Mouse (Mus musculus) MEL-GATA-1-ER (cell line): ENCODE measurements around the gene Qrich2.
"Not testable (repeated sequence)": the region's sequence is repeated elsewhere in the genome, so short reads cannot be mapped to it uniquely, and the experiment has no call there.

Experiments used
- DNase-seq: peaks from one replicate; pipeline ENCODE4 v3.0.0-alpha.2; 2012; ENCODE audit warnings: low read depth; ENCODE audit errors: extremely low read depth

The Qrich2 gene

DNA sequence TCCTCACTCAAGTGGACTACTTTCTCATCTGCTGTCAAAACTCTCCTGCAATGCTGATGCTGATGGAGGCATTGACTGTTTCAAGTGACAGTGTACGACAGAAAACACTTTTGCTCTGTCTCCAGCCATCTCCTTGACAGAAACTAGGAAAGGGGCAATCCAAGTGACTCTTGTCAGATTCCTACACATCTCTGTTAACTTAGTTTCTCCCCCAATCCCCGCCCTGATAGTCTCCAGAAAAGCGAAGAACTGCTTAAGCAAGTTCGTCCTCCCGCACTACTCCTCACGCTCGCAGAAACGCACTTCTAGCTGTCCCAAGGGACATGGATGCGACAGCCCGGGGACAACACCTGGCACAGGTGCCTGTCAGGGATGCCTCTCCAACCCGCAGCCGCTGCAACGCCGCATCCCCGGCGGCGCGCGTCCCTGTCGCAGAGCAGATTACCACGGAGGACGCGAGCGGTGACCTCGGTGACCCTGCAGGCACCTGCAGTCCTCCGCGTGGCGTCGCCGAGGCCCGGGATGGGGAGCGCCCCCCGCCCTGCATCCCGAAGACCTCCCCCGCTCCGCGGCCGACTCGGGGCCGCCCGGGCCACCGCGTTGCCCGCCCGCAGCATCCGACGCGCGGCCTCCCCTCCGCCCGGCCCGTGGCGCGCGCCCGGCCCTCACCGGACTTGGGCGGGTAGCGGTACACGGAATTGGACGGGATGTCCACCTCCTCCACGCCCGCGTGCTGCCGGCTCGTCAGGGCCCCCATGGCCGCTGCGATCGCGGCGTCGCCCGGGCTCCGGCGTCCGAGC, 53.8 kb downstream of the Qrich2 start:
- DNase-seq = no peak

- no peak for DNase-seq
Observed at GRCm38 (mm10) chr11:116411582-116411981, 54.5 kb downstream of the Qrich2 start.

DNA sequence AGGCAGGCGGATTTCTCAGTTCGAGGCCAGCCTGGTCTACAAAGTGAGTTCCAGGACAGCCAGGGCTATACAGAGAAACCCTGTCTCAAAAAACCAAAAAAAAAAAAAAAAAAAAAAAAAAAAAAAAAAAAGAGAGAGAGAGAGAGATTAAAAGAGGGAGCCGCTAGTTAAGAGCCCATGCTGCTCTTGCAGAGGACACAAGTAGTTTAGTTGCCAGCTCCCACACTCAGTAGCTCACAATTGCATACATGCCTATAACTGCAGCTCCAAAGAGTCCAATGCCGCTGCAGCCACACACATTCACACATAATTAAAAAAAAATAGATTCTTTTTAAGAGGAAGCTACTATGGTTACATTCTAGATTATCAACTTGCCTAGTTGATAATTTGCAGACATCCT, 55.6 kb downstream of the Qrich2 start:
- not testable (repeated sequence) for DNase-seq

DNA sequence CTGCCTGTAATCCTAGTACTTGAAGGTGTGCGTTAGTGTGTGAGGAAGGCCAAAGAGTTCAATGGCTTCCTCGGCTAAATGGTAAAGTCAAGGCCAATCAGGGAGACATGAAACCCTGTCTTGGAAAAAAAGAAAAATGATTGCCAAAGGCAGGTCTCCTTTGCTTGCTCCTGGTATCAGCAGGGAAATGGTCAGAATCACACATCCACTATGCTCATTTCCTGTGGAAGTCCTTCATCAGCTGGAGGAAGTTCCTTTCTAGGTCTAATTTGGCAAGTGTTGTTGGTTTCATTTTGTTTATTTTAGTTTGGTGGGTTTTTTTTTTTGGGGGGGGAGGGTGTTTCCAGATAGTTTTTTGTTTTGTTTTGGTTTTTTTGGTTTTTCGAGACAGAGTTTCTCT, 57.0 kb downstream of the Qrich2 start:
- DNase-seq = no peak

GRCm38 (mm10) chr11:116406231-116406728, 59.8 kb downstream of the Qrich2 start:
- no peak for DNase-seq

DNA sequence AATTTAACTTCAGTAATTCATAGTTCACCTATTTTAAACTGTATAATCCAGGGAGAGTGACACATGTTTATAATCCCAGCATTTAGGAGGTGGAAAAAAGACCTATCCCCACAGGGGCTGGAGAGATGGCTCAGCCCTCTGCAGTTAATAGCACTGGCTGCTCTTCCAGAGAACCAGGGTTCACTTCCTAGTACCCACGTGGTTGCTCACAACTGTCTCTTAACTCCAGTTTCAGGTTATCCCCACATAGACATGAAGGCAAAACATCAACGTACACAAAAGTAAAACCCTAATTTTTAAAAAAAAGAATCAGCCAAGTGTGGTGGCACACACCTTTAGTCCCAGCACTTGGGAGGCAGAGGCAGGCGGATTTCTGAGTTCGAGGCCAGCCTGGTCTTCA, 60.4 kb downstream of the Qrich2 start:
- no peak for DNase-seq

GRCm38 (mm10) chr11:116400560-116400959, 65.5 kb downstream of the Qrich2 start:
- DNase-seq = no peak

GRCm38 (mm10) chr11:116398348-116398677, 67.7 kb downstream of the Qrich2 start:
- DNase-seq = no peak

- no peak for DNase-seq
Observed at GRCm38 (mm10) chr11:116397517-116398347, 68.3 kb downstream of the Qrich2 start.

DNA sequence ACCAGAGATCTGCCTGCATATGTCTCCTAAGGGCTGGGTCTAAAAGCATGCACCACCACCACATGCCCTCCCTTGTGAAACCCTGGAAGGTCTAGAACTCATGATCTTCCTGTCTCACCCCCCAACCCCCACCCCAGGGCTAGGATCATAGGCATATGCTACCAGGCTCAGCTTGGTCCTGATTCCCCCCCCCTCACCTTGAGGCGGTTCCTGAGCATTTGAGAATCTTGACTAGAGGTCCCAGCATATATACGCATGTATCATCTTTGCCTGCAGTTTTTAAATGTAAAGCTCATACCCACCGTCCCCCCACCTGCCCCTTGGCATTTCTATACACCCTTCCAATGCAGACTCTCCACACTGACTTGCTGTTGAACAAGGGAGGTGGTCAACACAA, 69.1 kb downstream of the Qrich2 start:
- no peak for DNase-seq

GRCm38 (mm10) chr11:116396276-116396933, 69.6 kb downstream of the Qrich2 start:
- no peak for DNase-seq

GRCm38 (mm10) chr11:116394769-116395168, 71.3 kb downstream of the Qrich2 start:
- DNase-seq = no peak
